Mouse (Mus musculus): ENCODE data around the gene Prss42. TPM values are rescaled to one million over a fixed set of nuclear protein-coding genes. Genes with fewer than 3 reads are reported as not detected.

The Prss42 gene
- polyA plus RNA-seq, 1 experiment from 2014 or later: not detected

DNA sequence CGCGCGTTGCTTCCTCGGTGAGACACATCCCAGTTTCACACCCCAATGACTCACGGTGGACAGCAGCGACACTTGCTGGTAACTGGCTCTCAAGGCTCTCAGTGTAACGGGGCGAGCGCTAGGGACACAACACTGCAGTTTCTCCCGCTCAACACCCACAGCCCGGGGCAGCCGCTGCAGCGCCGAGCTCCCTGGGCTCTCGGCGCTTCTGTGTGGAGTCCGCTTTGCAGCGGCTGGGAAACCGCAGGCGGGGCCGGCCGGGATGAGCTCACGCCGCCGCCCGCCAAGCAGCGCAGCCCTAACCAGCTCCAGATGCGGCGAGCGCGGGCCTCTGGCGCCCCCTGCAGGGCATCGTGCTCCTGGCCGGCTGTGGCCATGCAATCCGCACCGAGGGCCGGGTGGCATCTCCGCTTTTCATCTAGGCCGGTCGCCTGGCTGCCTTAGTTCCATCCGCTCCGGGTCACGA lies 16.7 kb upstream of the Prss42 start:
- peak overlapping the region; percentile 76 for H3K9ac ChIP-seq (ENCODE audit: low read depth, low read length)
- peak overlapping the region; percentile 61 for H3K4me3 ChIP-seq (ENCODE audit: low read length)
- no peaks in the 10 kb centered on the region for H3K27me3 ChIP-seq (replicated peaks; ENCODE audit: control insufficient read depth, insufficient read depth, low read length)
- peak overlapping the region; percentile 93 for H3K4me2 ChIP-seq (ENCODE audit: low read depth, low read length)
- peak; percentile 96 for ATAC-seq
- H3K4me1 ChIP-seq (ENCODE audit: control insufficient read depth, insufficient read depth, low read length): peaks cover 6% of the 10 kb centered on the region; the same call in 1 of the 2 replicates
- peak overlapping the region; percentile 69 for H3K27ac ChIP-seq (ENCODE audit: low read length)
- no peaks in the 10 kb centered on the region for H3K9me3 ChIP-seq (ENCODE audit: control insufficient read depth, low read length)
- no peaks in the 10 kb centered on the region for H3K36me3 ChIP-seq (ENCODE audit: control insufficient read depth, insufficient read depth, low read length)
- WGBS: under 1% methylated on average over 43 of the region's 43 CpGs

- Histone ChIP-seq H3K9ac (ENCODE audit: low read depth, low read length) (peak overlapping the region; percentile 76), H3K27me3 (replicated peaks; ENCODE audit: control insufficient read depth, insufficient read depth, low read length) (no peaks in the 10 kb centered on the region), H3K4me1 (ENCODE audit: control insufficient read depth, insufficient read depth, low read length) (peaks cover 6% of the 10 kb centered on the region; the same call in 1 of the 2 replicates), H3K4me2 (ENCODE audit: low read depth, low read length) (peak overlapping the region; percentile 93), H3K4me3 (ENCODE audit: low read length) (peak overlapping the region; percentile 61), H3K27ac (ENCODE audit: low read length) (peak overlapping the region; percentile 69), H3K9me3 (ENCODE audit: control insufficient read depth, low read length) (no peaks in the 10 kb centered on the region), H3K36me3 (ENCODE audit: control insufficient read depth, insufficient read depth, low read length) (no peaks in the 10 kb centered on the region)
- ATAC-seq: peak; percentile 76
- WGBS: 2% methylated on average over 23 of the region's 23 CpGs
Measured at GRCm38 (mm10) chr9:110781731-110782130, 16.2 kb upstream of the Prss42 start.

GRCm38 (mm10) chr9:110783611-110784010 lies 14.4 kb upstream of the Prss42 start:
- no peak for ATAC-seq
- Histone ChIP-seq H3K36me3 (ENCODE audit: control insufficient read depth, insufficient read depth, low read length) (no peaks in the 10 kb centered on the region), H3K27ac (ENCODE audit: low read length) (no peak overlapping the region), H3K4me2 (ENCODE audit: low read depth, low read length) (no peak overlapping the region), H3K9ac (ENCODE audit: low read depth, low read length) (no peak overlapping the region), H3K9me3 (ENCODE audit: control insufficient read depth, low read length) (no peaks in the 10 kb centered on the region), H3K4me1 (ENCODE audit: control insufficient read depth, insufficient read depth, low read length) (peaks cover 6% of the 10 kb centered on the region; the same call in 1 of the 2 replicates), H3K4me3 (ENCODE audit: low read length) (no peak overlapping the region), H3K27me3 (replicated peaks; ENCODE audit: control insufficient read depth, insufficient read depth, low read length) (no peaks in the 10 kb centered on the region)
- WGBS: 22% methylated on average over 1 of the region's 1 CpGs

DNA sequence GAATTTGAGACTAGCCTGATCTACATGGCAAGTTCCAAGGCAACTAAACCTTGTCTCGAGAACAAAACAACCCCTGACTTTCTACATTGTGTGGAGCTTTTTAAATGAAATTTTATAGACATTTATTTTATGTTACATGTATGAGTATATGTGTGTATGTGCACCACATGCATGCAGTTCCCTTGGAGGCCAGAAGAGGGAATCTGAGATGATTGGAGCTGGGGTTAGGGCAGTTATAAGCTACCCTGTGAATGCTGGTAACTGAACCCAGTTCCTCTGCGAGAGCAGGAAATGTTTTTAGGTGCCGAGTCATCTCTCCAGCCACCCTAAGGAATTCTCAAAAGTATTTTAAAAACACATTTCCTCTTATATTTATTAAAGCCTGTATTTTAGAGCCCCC lies 9.8 kb upstream of the Prss42 start:
- ATAC-seq: no peak
- WGBS: 91% methylated on average over 3 of the region's 3 CpGs

DNA sequence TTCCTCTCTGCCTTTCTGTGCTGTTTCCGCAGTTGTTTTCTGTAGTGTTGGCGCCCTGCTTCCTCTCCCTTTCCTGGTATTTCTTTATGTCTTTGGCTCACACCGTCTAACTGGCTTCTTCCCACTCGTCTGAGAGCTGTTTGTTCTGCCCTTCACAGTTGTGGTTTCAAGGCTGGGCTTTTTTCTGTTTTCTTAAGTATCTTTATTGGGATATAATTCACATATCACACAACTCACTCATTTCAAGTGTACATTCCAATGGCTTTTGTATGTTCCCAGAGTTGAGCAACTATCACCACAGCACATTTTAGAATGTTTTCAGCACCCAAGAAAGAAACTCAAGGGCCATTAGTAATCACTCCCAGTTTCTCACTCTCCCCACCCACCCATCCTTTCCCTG lies 7.5 kb upstream of the Prss42 start:
- Histone ChIP-seq H3K9me3 (ENCODE audit: control insufficient read depth, low read length) (no peaks in the 10 kb centered on the region), H3K4me2 (ENCODE audit: low read depth, low read length) (no peak overlapping the region), H3K27ac (ENCODE audit: low read length) (no peak overlapping the region), H3K4me3 (ENCODE audit: low read length) (no peak overlapping the region), H3K4me1 (ENCODE audit: control insufficient read depth, insufficient read depth, low read length) (no peaks in the 10 kb centered on the region), H3K9ac (ENCODE audit: low read depth, low read length) (no peak overlapping the region), H3K36me3 (ENCODE audit: control insufficient read depth, insufficient read depth, low read length) (no peaks in the 10 kb centered on the region), H3K27me3 (replicated peaks; ENCODE audit: control insufficient read depth, insufficient read depth, low read length) (no peaks in the 10 kb centered on the region)
- no peak for ATAC-seq
- 70% methylated on average over 4 of the region's 4 CpGs for WGBS

More for the DNA sequence above, 9.8 kb upstream of the Prss42 start:
- H3K9ac ChIP-seq (ENCODE audit: low read depth, low read length): no peak overlapping the region
- no peaks in the 10 kb centered on the region for H3K36me3 ChIP-seq (ENCODE audit: control insufficient read depth, insufficient read depth, low read length)
- no peaks in the 10 kb centered on the region for H3K9me3 ChIP-seq (ENCODE audit: control insufficient read depth, low read length)
- no peaks in the 10 kb centered on the region for H3K4me1 ChIP-seq (ENCODE audit: control insufficient read depth, insufficient read depth, low read length)
- no peak overlapping the region for H3K27ac ChIP-seq (ENCODE audit: low read length)
- no peak overlapping the region for H3K4me2 ChIP-seq (ENCODE audit: low read depth, low read length)
- no peaks in the 10 kb centered on the region for H3K27me3 ChIP-seq (replicated peaks; ENCODE audit: control insufficient read depth, insufficient read depth, low read length)
- no peak overlapping the region for H3K4me3 ChIP-seq (ENCODE audit: low read length)

- no peak overlapping the region for H3K4me3 ChIP-seq (ENCODE audit: low read length)
- WGBS: 83% methylated on average over 10 of the region's 10 CpGs
- H3K9me3 ChIP-seq (ENCODE audit: control insufficient read depth, low read length): no peaks in the 10 kb centered on the region
- no peak overlapping the region for H3K4me2 ChIP-seq (ENCODE audit: low read depth, low read length)
- H3K36me3 ChIP-seq (ENCODE audit: control insufficient read depth, insufficient read depth, low read length): no peaks in the 10 kb centered on the region
- no peak overlapping the region for H3K27ac ChIP-seq (ENCODE audit: low read length)
- no peak for ATAC-seq
- H3K9ac ChIP-seq (ENCODE audit: low read depth, low read length): no peak overlapping the region
- no peaks in the 10 kb centered on the region for H3K4me1 ChIP-seq (ENCODE audit: control insufficient read depth, insufficient read depth, low read length)
- no peaks in the 10 kb centered on the region for H3K27me3 ChIP-seq (replicated peaks; ENCODE audit: control insufficient read depth, insufficient read depth, low read length)
Measured at GRCm38 (mm10) chr9:110797013-110797412, 953 bp upstream of the Prss42 start.

DNA sequence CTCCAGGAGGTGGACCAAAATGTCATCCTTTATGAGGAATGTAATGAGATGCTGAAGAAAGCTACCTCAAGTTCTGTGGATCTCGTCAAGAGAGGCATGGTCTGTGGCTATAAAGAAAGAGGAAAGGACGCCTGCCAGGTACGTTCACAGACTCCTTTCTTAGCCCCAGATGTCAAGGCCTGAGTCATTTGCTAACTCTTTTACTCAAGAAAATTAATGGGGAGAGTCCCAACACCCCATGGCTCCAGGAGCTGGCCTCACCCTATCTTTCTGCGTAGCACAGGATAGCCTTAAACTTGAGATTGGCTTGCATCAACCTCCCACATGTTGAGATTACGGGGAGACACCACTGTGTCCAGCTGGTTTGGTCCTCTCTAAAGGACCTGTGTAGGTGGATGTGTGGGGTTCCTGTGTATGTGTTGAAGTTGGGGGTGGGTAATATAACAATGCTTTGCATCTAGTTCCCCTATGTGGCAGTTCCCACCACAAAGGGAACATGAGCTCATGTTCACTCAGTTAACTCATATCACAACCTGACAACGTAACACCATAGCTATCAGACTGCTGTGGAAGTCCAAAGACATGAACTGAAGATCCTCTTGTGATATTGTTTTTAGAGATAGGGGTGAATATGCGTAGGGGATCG lies 3.0 kb downstream of the Prss42 start:
- WGBS: 87% methylated on average over 8 of the region's 8 CpGs
- no peak for ATAC-seq
- H3K4me2 ChIP-seq (ENCODE audit: low read depth, low read length): no peak overlapping the region

DNA sequence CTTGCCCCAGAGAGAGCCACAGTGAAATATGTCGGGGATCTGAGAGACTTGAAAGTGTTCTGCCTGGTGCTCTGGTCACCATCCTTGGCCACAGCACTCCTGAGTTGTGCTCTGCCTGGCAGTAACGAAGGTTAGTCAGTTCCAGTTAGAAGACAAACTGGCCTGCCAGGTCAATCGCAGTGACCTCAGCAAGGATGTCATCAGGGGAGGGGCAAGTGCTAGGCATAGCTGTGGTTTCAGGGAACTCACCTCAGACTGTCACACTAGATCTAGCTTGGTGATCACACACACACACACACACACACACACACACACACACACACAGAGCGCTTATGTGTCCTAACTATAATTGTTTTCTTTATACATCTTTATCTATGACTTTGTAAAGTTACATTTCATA lies 5.3 kb downstream of the Prss42 start:
- Histone ChIP-seq H3K9me3 (ENCODE audit: control insufficient read depth, low read length) (no peaks in the 10 kb centered on the region), H3K4me1 (ENCODE audit: control insufficient read depth, insufficient read depth, low read length) (no peaks in the 10 kb centered on the region), H3K4me2 (ENCODE audit: low read depth, low read length) (no peak overlapping the region), H3K27me3 (replicated peaks; ENCODE audit: control insufficient read depth, insufficient read depth, low read length) (no peaks in the 10 kb centered on the region), H3K27ac (ENCODE audit: low read length) (no peak overlapping the region), H3K36me3 (ENCODE audit: control insufficient read depth, insufficient read depth, low read length) (no peaks in the 10 kb centered on the region), H3K9ac (ENCODE audit: low read depth, low read length) (no peak overlapping the region), H3K4me3 (ENCODE audit: low read length) (no peak overlapping the region)
- no peak for ATAC-seq
- 60% methylated on average over 4 of the region's 4 CpGs for WGBS

More for the DNA sequence above, 3.0 kb downstream of the Prss42 start:
- H3K36me3 ChIP-seq (ENCODE audit: control insufficient read depth, insufficient read depth, low read length): no peaks in the 10 kb centered on the region
- no peaks in the 10 kb centered on the region for H3K27me3 ChIP-seq (replicated peaks; ENCODE audit: control insufficient read depth, insufficient read depth, low read length)
- H3K27ac ChIP-seq (ENCODE audit: low read length): no peak overlapping the region
- no peak overlapping the region for H3K9ac ChIP-seq (ENCODE audit: low read depth, low read length)
- no peaks in the 10 kb centered on the region for H3K4me1 ChIP-seq (ENCODE audit: control insufficient read depth, insufficient read depth, low read length)
- H3K9me3 ChIP-seq (ENCODE audit: control insufficient read depth, low read length): no peaks in the 10 kb centered on the region
- H3K4me3 ChIP-seq (ENCODE audit: low read length): no peak overlapping the region

DNA sequence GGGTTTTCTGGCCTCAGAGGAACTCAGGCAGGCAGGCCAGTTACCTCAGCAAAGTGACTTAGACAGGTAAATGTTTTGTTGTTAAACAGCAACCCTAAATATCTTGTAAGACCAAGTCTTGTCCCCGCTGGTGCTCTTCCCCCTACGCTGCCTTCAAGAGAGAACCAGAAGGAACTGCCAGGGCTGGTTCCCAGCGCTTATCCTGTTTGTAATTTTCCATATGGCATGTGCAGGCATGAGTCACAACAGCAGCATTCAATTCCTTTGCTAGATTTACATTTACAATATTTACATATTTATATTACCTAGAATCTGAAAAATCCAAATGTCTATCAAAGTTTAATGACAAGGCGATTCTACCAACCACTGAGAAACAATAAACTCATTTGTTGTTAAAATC lies 12.1 kb downstream of the Prss42 start:
- ATAC-seq: no peak
- Histone ChIP-seq H3K9me3 (ENCODE audit: control insufficient read depth, low read length) (no peaks in the 10 kb centered on the region), H3K9ac (ENCODE audit: low read depth, low read length) (no peak overlapping the region), H3K4me3 (ENCODE audit: low read length) (no peak overlapping the region), H3K36me3 (ENCODE audit: control insufficient read depth, insufficient read depth, low read length) (no peaks in the 10 kb centered on the region), H3K4me2 (ENCODE audit: low read depth, low read length) (no peak overlapping the region), H3K27ac (ENCODE audit: low read length) (no peak overlapping the region), H3K27me3 (replicated peaks; ENCODE audit: control insufficient read depth, insufficient read depth, low read length) (no peaks in the 10 kb centered on the region), H3K4me1 (ENCODE audit: control insufficient read depth, insufficient read depth, low read length) (no peaks in the 10 kb centered on the region)
- WGBS: 65% methylated on average over 4 of the region's 4 CpGs

DNA sequence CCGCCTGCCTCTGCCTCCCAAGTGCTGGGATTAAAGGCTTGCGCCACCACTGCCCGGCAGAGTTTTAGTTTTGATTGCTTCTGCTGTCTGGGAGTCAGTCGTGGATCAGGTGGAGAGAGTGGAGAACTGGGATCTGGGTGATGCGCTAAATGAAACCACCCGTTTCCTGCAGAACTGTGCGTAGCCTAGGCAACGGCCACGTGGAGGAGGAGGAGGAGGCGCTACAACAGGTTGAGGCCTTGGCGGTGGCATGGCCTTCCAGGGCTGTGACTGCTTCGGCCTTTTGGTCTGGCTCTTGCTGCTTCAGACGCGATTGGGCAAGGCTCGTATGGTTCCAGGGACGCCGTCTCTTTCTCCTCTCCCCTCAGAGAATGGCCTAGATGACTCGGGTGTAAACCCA lies 15.8 kb downstream of the Prss42 start, which contains the start of gene Prss44:
Prss44 (plus strand) TSS at position 206 of the 400 bp plus-strand sequence.
- WGBS: 67% methylated on average over 18 of the region's 18 CpGs
- H3K9me3 ChIP-seq (ENCODE audit: control insufficient read depth, low read length): no peaks in the 10 kb centered on the region
- no peak within 1 kb of the TSS for H3K4me3 ChIP-seq (ENCODE audit: low read length)
- ATAC-seq: no peak
- no peak within 1 kb of the TSS for H3K27ac ChIP-seq (ENCODE audit: low read length)
- H3K36me3 ChIP-seq (ENCODE audit: control insufficient read depth, insufficient read depth, low read length): no peaks in the 10 kb centered on the region
- no peak within 1 kb of the TSS for H3K9ac ChIP-seq (ENCODE audit: low read depth, low read length)
- H3K4me2 ChIP-seq (ENCODE audit: low read depth, low read length): no peak within 1 kb of the TSS
- H3K4me1 ChIP-seq (ENCODE audit: control insufficient read depth, insufficient read depth, low read length): no peaks in the 10 kb centered on the region
- H3K27me3 ChIP-seq (replicated peaks; ENCODE audit: control insufficient read depth, insufficient read depth, low read length): no peaks in the 10 kb centered on the region
